Mouse (Mus musculus) adipocyte (in vitro differentiated cells): ENCODE measurements around the gene Nol6.
"Not testable (repeated sequence)": the region's sequence is repeated elsewhere in the genome, so short reads cannot be mapped to it uniquely, and the experiment has no call there.

Source experiments
- DNase-seq: peaks from one replicate; pipeline ENCODE4 v3.0.0-alpha.2; 2016; ENCODE audit warnings: low spot score

The Nol6 gene

GRCm38 (mm10) chr4:41082803-41083202 lies 41.5 kb downstream of the Nol6 start:
- DNase-seq = not testable (repeated sequence)

- no peak for DNase-seq
Observed at GRCm38 (mm10) chr4:41081733-41082132, 42.5 kb downstream of the Nol6 start.

- DNase-seq = no peak
Observed at GRCm38 (mm10) chr4:41078726-41079125, 45.5 kb downstream of the Nol6 start.

- peak; percentile 54 for DNase-seq
Observed at GRCm38 (mm10) chr4:41074461-41074860, 49.8 kb downstream of the Nol6 start.

GRCm38 (mm10) chr4:41073008-41073817 lies 51.0 kb downstream of the Nol6 start:
- DNase-seq = no peak

- no peak for DNase-seq
Observed at GRCm38 (mm10) chr4:41071500-41072429, 52.5 kb downstream of the Nol6 start.

GRCm38 (mm10) chr4:41065196-41065595 lies 59.1 kb downstream of the Nol6 start:
- peak; percentile 87 for DNase-seq
